Comparison of ENCODE assay signal across 8 mouse cellular contexts in genomic region chr14:24778748-24779630, GRCm38 (mm10).
DNase-seq lines count a peak whose midpoint lies in the region; ATAC-seq lines count a peak whose summit lies in the region.

No protein-coding gene starts in this region.

- H3K27ac ChIP-seq in heart, embryonic 12.5 days (ENCODE audit: poor library complexity, severe bottlenecking): peak overlapping the region; percentile 88
- peak overlapping the region; percentile 77 for H3K27ac ChIP-seq in kidney, embryonic 16.5 days (ENCODE audit: low read length)

- H3K4me1 ChIP-seq in heart, embryonic 12.5 days (replicated peaks): peaks cover 13% of the 10 kb centered on the region
- peaks cover 23% of the 10 kb centered on the region for H3K4me1 ChIP-seq in kidney, embryonic 16.5 days (ENCODE audit: insufficient read depth, low read length)

- H3K4me2 ChIP-seq in heart, embryonic 12.5 days: peak overlapping the region; percentile 65
- peak overlapping the region; percentile 53 for H3K4me2 ChIP-seq in kidney, embryonic 16.5 days (replicated peaks; ENCODE audit: low read depth, low read length)

- H3K36me3 ChIP-seq in heart, embryonic 12.5 days: no peaks in the 10 kb centered on the region
- H3K36me3 ChIP-seq in kidney, embryonic 16.5 days (ENCODE audit: insufficient read depth, low read length): no peaks in the 10 kb centered on the region

- peak overlapping the region; percentile 47 for H3K4me3 ChIP-seq in heart, embryonic 12.5 days
- peak overlapping the region; percentile 43 for H3K4me3 ChIP-seq in kidney, embryonic 16.5 days (ENCODE audit: low read length)

- DNase-seq in A20 (ENCODE audit: low read depth, low spot score): peak; percentile 87
- peak; percentile 98 for DNase-seq in brain, adult 2 months (ENCODE audit: low read depth, low spot score)
- DNase-seq in fat pad, adult 2 months (ENCODE audit: extremely low read depth, low read depth, low spot score): peak; percentile 28
- peak; percentile 73 for DNase-seq in liver
- peak; percentile 13 to 19 for DNase-seq in monocyte, adult 2 months (ENCODE audit: low read depth in 1 of 2, low spot score in 2 of 2)
- peak; percentile 40 to 50 for DNase-seq in spleen, postnatal 14 days (ENCODE audit: low spot score in 2 of 2)

- H3K9me3 ChIP-seq in heart, embryonic 12.5 days (replicated peaks): no peaks in the 10 kb centered on the region
- no peaks in the 10 kb centered on the region for H3K9me3 ChIP-seq in kidney, embryonic 16.5 days (ENCODE audit: low read length)

- no peaks in the 10 kb centered on the region for H3K27me3 ChIP-seq in heart, embryonic 12.5 days (replicated peaks)
- H3K27me3 ChIP-seq in kidney, embryonic 16.5 days (ENCODE audit: insufficient read depth, low read length): no peaks in the 10 kb centered on the region

- ATAC-seq in heart, embryonic 12.5 days (ENCODE audit: insufficient number of reproducible peaks, low FRiP score): peak; percentile 91
- peak; percentile 98 for ATAC-seq in kidney, embryonic 16.5 days (ENCODE audit: low FRiP score, low TSS enrichment)

- H3K9ac ChIP-seq in heart, embryonic 12.5 days: peak overlapping the region; percentile 64
- H3K9ac ChIP-seq in kidney, embryonic 16.5 days (replicated peaks; ENCODE audit: low read length): peak overlapping the region; percentile 66

- under 1% methylated on average over 39 of the region's 39 CpGs for WGBS in heart, embryonic 12.5 days
- under 1% methylated on average over 39 of the region's 39 CpGs for WGBS in kidney, embryonic 16.5 days

Comparison
In these comparisons a context has a peak if more than half of its experiments do, and no peak if none do; other contexts are left out.
1. Peak in every context shown above with its lines: DNase-seq, ATAC-seq, H3K4me3 ChIP-seq and H3K27ac ChIP-seq.
2. DNase-seq: peak in every context shown above with its lines; median percentile 98 in brain, adult 2 months; 87 in A20; 73 in liver; 45 in spleen, postnatal 14 days; 28 in fat pad, adult 2 months; 16 in monocyte, adult 2 months.